Mouse (Mus musculus) right cerebral cortex, postnatal 10 days (tissue): Measurements from ENCODE around the gene Ksr1.
A peak's percentile ranks its signal among the peaks of the same experiment; 100 is the strongest.

ENCODE experiments used
- DNase-seq, 2 experiments: peaks; one replicate each; pipeline ENCODE4 v3.0.0; 2021; ENCODE audit warnings: low spot score in 2 of 2

Ksr1 gene

GRCm38 (mm10) chr11:78982513-78983291, 163.5 kb downstream of the Ksr1 start:
- peak in 1 of 2 experiments; percentile 36 for DNase-seq

GRCm38 (mm10) chr11:78982042-78982441, 164.2 kb downstream of the Ksr1 start:
- peak in 1 of 2 experiments; percentile 11 for DNase-seq

GRCm38 (mm10) chr11:78980083-78980634, 166.0 kb downstream of the Ksr1 start:
- no peak for DNase-seq

- DNase-seq, result peak in 1 of 2 experiments; percentile 41
Measured at GRCm38 (mm10) chr11:78978176-78979019, 167.8 kb downstream of the Ksr1 start.

- peak in 1 of 2 experiments; percentile 15 for DNase-seq
Measured at GRCm38 (mm10) chr11:78976731-78977510, 169.3 kb downstream of the Ksr1 start.

GRCm38 (mm10) chr11:78973381-78974150, 172.6 kb downstream of the Ksr1 start:
- peak in 1 of 2 experiments; percentile 36 for DNase-seq

- no peak for DNase-seq
Measured at GRCm38 (mm10) chr11:78972811-78973351, 173.3 kb downstream of the Ksr1 start.

- peak in 1 of 2 experiments; percentile 10 for DNase-seq
Measured at GRCm38 (mm10) chr11:78972328-78972727, 173.9 kb downstream of the Ksr1 start.

GRCm38 (mm10) chr11:78971746-78972145, 174.5 kb downstream of the Ksr1 start:
- no peak for DNase-seq

GRCm38 (mm10) chr11:78971096-78971495, 175.1 kb downstream of the Ksr1 start:
- DNase-seq, result no peak

- no peak for DNase-seq
Measured at GRCm38 (mm10) chr11:78968121-78968520, 178.1 kb downstream of the Ksr1 start.

GRCm38 (mm10) chr11:78967371-78967770, 178.8 kb downstream of the Ksr1 start:
- DNase-seq, result peak in 1 of 2 experiments; percentile 52
